Mouse (Mus musculus) liver, embryonic 14.5 days (tissue): ENCODE measurements around the gene G6pc2.

ENCODE experiments used
- CTCF ChIP-seq: IDR thresholded peaks from 2 replicates; pipeline ENCODE4 v1.5.1; 2016; ENCODE audit warnings: antibody characterized with exemption, low read depth, control low read depth
- EP300 ChIP-seq: IDR thresholded peaks from 2 replicates; pipeline ENCODE4 v1.6.1; 2016; ENCODE audit warnings: antibody characterized with exemption, low read depth

DNA sequence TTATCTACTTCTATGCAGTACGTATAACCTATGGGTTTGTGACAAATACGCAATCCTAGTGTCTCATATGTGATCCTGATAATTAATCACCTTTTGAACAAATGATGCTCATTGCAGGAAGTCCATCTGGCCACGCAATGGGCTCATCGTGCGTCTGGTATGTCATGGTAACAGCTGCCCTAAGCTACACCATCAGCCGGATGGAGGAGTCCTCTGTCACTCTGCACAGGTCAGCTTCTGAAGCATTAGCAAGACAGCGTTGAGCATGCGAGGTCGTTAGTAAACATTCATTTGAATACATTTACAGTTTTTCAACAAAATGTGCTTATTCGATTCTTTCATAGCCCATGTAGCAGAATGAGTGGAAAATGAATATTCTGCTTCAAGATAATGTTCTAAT lies 11.9 kb downstream of the G6pc2 start:
- TF ChIP-seq CTCF (no peak), EP300 (no peak)
